Mouse (Mus musculus): ENCODE measurements around the gene Gm20379. TPM values are rescaled to one million over a fixed set of nuclear protein-coding genes. Genes with fewer than 3 reads are reported as not detected.

Gene Gm20379
- total RNA-seq (2021) = not detected

DNA sequence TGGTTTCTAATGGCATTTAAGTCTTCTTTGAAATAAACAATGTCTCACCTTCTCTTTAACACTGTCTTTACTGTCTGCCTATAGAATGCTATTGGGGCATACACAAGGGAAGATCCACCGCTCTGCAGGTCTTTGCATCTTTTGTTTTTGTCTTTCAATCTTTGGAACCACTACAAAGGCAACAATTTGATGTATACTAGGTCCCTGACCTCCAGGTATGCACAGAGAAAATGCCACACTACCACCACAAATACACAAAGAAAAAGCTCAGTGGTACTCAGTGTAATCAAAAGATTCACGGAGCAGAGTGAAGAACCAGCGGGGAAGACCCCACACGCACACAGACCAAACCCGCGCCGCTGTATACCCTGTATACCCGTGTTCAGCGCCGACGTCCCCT, at the start of gene Gm20379:
Gene Gm20379 (plus strand): TSS at position 301 of the 400 bp plus-strand sequence.
- DNase-seq (ENCODE audit: low spot score) = no peak
- intact Hi-C loops (cut with DNase I) = no loop called here

DNA sequence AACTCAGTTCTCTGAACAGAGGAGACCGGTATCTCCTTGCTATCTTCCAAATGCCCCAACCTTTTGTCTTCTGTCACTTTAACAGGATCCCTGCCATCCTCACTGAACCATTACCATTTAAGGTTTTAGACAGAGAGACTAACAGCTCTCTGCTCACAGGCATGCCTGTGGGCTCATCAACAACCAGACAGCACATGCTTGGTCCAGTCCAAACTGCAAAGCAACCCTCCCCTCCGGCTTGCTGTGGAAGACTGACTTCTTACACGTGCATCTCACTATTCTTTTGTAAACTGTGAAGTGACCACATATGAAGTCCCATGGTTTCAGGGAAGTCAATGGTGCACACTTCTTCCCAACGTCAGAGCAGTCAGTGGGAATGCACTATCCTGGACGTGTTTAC, 44.5 kb upstream of the Gm20379 start:
- intact Hi-C loops (cut with DNase I) = no loop called here
- DNase-seq (ENCODE audit: low spot score) = no peak

DNA sequence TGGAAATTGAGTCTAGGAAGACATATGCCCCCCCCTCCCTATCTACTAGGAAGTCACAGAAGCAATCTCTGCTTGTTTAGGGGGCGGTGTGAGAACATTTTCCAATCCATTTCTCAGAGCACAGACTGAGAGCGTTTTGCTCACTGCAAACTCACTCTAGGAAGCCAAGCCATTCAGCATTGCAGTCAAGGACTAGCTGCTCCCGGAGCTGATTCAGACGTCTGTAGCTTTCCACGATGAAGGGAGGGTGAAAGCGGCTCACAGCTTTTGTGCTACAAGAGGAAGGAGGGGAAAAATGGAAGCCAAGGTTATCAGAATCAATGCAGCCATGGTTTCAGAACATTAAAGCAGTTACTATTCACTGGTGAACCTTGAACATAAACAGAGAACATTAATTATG, 42.2 kb upstream of the Gm20379 start:
- DNase-seq (ENCODE audit: low spot score) = no peak
- intact Hi-C loops (cut with DNase I) = no loop called here

DNA sequence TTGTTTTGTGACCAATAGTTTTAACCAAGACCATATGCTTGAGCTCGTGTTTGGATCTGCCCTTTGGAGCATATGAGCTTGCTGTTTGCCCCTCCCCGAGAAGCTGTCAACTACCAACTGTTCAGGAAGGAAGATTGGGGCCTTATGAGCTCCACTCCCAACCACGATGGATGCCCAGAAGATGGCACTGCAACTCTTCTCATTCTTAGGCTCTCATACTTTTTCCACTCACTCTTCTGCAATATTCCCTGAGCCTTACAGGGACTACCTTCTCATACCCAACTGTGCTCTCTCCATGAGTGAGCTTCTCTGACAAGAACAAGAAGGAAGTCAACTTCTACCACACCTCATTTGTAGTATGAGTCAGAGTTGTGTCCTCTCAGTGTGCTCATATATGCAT, 38.7 kb upstream of the Gm20379 start:
- intact Hi-C loops (cut with DNase I) = no loop called here
- DNase-seq (ENCODE audit: low spot score) = no peak

- intact Hi-C loops (cut with DNase I) = no loop called here
- DNase-seq (ENCODE audit: low spot score) = peak; percentile 29
Measured at GRCm38 (mm10) chr13:92274274-92275198, 31.2 kb upstream of the Gm20379 start.

- intact Hi-C loops (cut with DNase I) = no loop called here
- DNase-seq (ENCODE audit: low spot score) = no peak
Measured at GRCm38 (mm10) chr13:92275292-92275691, 30.5 kb upstream of the Gm20379 start.

- DNase-seq (ENCODE audit: low spot score) = no peak
- intact Hi-C loops (cut with DNase I) = no loop called here
Measured at GRCm38 (mm10) chr13:92277027-92277426, 28.8 kb upstream of the Gm20379 start.

DNA sequence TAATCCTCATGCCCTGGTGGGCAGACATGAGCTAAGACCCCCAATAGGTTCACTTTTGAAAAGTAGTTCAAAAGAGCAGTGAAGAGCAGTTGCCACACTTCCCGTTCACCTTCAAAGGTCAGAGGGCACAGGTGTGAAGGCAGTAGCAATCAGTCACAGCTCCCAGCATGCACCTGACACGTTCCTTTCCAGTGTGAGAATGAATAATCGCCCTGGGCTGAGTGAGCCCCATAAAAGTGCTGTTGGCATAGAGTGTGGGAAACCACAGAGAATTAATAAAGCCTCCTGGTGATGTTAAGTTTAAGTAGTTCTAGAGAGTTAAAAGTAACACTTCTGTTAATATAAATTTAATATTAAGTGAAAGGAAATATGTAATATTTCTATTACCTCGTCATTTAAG, 14.2 kb upstream of the Gm20379 start:
- intact Hi-C loops (cut with DNase I) = no loop called here
- no peak for DNase-seq (ENCODE audit: low spot score)

DNA sequence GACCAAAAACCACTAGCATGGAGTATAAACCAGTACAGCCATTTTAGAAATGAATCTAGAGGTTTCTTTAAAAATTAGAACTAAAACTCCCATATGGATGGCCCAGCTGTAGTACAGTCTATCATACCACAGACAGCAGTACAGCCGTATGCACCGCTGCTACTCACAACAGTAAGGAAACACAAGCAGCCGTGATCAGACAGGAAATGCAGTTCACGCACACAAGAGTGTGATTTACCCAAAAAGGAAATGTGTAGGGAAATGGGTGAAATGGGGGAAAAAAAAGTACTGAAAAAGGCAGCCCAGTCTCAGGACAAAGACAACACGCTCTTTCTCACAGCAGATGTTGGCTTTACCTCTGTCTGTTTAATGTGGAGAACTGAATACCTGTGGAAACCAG, 11.9 kb upstream of the Gm20379 start:
- DNase-seq (ENCODE audit: low spot score) = no peak
- intact Hi-C loops (cut with DNase I) = no loop called here

- intact Hi-C loops (cut with DNase I) = no loop called here
- no peak for DNase-seq (ENCODE audit: low spot score)
Measured at GRCm38 (mm10) chr13:92296490-92296889, 9.3 kb upstream of the Gm20379 start.

DNA sequence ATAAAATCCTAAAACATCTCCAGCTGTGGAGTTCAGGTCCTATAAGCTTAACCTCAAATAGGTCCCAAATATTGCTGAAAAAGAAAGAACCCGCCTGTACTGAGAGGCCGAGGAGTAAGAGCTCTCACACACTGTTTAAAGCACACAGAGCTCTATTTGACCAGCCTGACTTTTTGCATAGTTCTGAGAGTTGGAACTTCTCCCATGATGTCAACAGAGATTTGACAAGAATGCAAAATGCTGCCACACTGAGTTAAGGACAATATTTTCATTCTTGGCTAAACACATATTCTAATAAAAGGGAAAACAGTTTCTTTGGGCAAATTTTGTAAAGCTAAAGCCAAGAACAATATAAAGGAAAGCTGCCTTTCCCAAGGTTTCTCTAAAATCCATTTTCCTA, 8.8 kb upstream of the Gm20379 start:
- DNase-seq (ENCODE audit: low spot score) = no peak
- intact Hi-C loops (cut with DNase I) = no loop called here

DNA sequence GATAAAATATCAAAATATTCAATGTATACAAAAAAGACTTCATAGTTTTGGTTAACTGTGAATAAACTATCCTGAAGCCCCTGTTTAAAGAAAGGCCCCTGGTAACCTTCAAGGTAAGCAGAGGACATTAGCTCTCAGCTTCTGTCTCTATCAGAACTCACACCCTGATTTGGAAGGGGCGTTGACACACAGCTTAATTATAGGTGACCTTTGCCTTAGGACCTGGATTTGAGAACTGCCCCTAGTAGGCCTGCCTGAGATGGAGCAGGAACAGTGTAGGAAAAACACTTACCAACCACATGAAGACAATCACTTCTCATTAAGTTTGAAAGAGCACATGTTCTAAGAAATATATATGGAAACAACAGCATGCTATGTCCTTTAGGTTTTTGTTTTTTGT, 6.3 kb upstream of the Gm20379 start:
- intact Hi-C loops (cut with DNase I) = no loop called here
- DNase-seq (ENCODE audit: low spot score) = no peak

DNA sequence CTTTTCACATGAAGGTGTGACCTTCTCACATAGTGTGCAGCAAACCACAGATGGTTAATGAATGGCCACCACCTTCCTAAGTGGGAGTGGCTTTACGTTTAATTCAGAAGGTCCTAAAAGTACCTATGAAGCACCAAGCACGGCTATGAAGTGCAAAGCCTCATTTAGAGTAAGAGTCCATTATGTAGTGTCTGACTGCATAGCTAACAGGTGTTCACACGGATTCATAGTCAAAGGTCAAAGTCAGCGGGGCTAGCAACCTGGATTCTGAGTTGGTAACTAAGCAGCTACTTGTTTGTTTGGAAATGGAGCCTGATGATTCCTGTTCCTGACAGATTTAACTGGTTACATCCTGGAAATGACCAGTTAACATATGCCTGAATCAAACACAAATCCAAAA, 4.0 kb upstream of the Gm20379 start:
- intact Hi-C loops (cut with DNase I) = no loop called here
- DNase-seq (ENCODE audit: low spot score) = no peak

GRCm38 (mm10) chr13:92302466-92302865, 3.3 kb upstream of the Gm20379 start:
- intact Hi-C loops (cut with DNase I) = no loop called here
- no peak for DNase-seq (ENCODE audit: low spot score)

GRCm38 (mm10) chr13:92303062-92303948, 2.5 kb upstream of the Gm20379 start:
- DNase-seq (ENCODE audit: low spot score) = no peak
- intact Hi-C loops (cut with DNase I) = no loop called here

DNA sequence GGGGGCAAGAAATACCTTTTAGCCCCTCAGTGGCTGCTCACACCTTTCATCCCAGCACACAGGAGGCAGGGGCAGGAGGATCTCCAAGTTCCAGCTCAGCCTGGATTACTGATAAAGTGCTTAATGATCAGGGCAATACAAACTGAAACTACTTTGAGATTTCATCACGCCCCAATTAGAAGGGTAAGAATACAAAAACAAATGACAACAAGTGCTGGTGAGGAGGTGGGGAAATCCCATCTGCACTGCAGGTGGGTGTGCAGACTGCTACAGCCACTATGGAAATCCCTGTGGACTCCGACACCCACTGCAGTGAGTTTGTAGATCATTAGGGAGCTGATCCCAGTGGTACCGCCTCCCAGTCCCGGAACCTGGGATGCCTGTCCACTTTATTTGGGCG, 1.5 kb upstream of the Gm20379 start:
- no peak for DNase-seq (ENCODE audit: low spot score)
- intact Hi-C loops (cut with DNase I) = no loop called here

- no peak for DNase-seq (ENCODE audit: low spot score)
- intact Hi-C loops (cut with DNase I) = no loop called here
Measured at GRCm38 (mm10) chr13:92314613-92315012, 8.8 kb downstream of the Gm20379 start.

GRCm38 (mm10) chr13:92320770-92321169, 15.0 kb downstream of the Gm20379 start:
- intact Hi-C loops (cut with DNase I) = no loop called here
- DNase-seq (ENCODE audit: low spot score) = no peak

GRCm38 (mm10) chr13:92326030-92326429, 20.2 kb downstream of the Gm20379 start:
- intact Hi-C loops (cut with DNase I) = no loop called here
- no peak for DNase-seq (ENCODE audit: low spot score)

GRCm38 (mm10) chr13:92328000-92328399, 22.2 kb downstream of the Gm20379 start:
- DNase-seq (ENCODE audit: low spot score) = no peak
- intact Hi-C loops (cut with DNase I) = no loop called here

- intact Hi-C loops (cut with DNase I) = no loop called here
- DNase-seq (ENCODE audit: low spot score) = no peak
Measured at GRCm38 (mm10) chr13:92330621-92331020, 24.8 kb downstream of the Gm20379 start.

Measured in heart, postnatal 25 days (tissue).